Mouse (Mus musculus) activated CD4-positive, CD25-positive, alpha-beta regulatory T cell (primary cell): ENCODE data around the gene Gdi1. TPM values are rescaled to one million over a fixed set of nuclear protein-coding genes. Genes with fewer than 3 reads are reported as not detected.

Experiments used
- polyA plus RNA-seq, 2 experiments: library from polyadenylated mRNA; unstranded; fragments of 100-300 nt; shearing (Covaris generic); gene quantifications; one replicate each; pipeline ENCODE4 v1.2.1; 2017

The Gdi1 gene
- polyA plus RNA-seq: 100 to 1,000 TPM; 223 to 256 TPM

GRCm38 (mm10) chrX:74304867-74305700, at the start of gene Gdi1:
Gdi1 (plus strand) TSS chrX:74304998.

GRCm38 (mm10) chrX:74270062-74270901, 34.5 kb upstream of the Gdi1 start, which contains the start of gene Rpl10:
Rpl10 (plus strand) TSS chrX:74270812.

GRCm38 (mm10) chrX:74281732-74282394, 22.9 kb upstream of the Gdi1 start, which contains the start of the genes Taz and Dnase1l1:
Taz (plus strand) TSS chrX:74281912.
Dnase1l1 (minus strand) TSS chrX:74282337.

GRCm38 (mm10) chrX:74296538-74297448, 8.0 kb upstream of the Gdi1 start, which contains the start of gene Atp6ap1:
Atp6ap1 (plus strand) TSS chrX:74297097.

GRCm38 (mm10) chrX:74312540-74313464, 8.0 kb downstream of the Gdi1 start, which contains the start of gene Fam50a:
Fam50a (plus strand) TSS chrX:74313033.

GRCm38 (mm10) chrX:74328725-74329161, 23.9 kb downstream of the Gdi1 start, which contains the start of gene Plxna3:
Plxna3 (plus strand) TSS chrX:74329066.

GRCm38 (mm10) chrX:74353467-74353770, 48.6 kb downstream of the Gdi1 start, which contains the start of gene Lage3:
Lage3 (minus strand) TSS chrX:74353618.

Other genes starting within 250 kb of the Gdi1 start
- not detected for gene Opn1mw, start 177.5 kb upstream of the Gdi1 start, polyA plus RNA-seq
- gene Mecp2, start 169.6 kb upstream of the Gdi1 start, polyA plus RNA-seq: 10 to 100 TPM; 27.2 to 34.9 TPM
- not detected for gene Tex28, start 137.2 kb upstream of the Gdi1 start, polyA plus RNA-seq
- gene Tktl1, start 127.7 kb upstream of the Gdi1 start, polyA plus RNA-seq: 1 to 10 TPM; 1.6 to 5.7 TPM
- gene Flna, start 55.2 kb upstream of the Gdi1 start, polyA plus RNA-seq: 100 to 1,000 TPM; 127 to 290 TPM
- 10 to 100 TPM; 69.5 to 74.3 TPM for gene Emd, start 50.3 kb upstream of the Gdi1 start, polyA plus RNA-seq
- 10 to 100 TPM; 31.8 to 59.8 TPM for gene Rpl10, start 34.2 kb upstream of the Gdi1 start, polyA plus RNA-seq
- 100 to 1,000 TPM; 107 to 144 TPM for gene Taz, start 23.1 kb upstream of the Gdi1 start, polyA plus RNA-seq
- gene Dnase1l1, start 22.7 kb upstream of the Gdi1 start, polyA plus RNA-seq: 10 to 100 TPM; 17.9 to 18.4 TPM
- gene Atp6ap1, start 7.9 kb upstream of the Gdi1 start, polyA plus RNA-seq: 100 to 1,000 TPM; 143 to 153 TPM
- gene Fam50a, start 8.0 kb downstream of the Gdi1 start, polyA plus RNA-seq: 10 to 100 TPM; 67.2 to 91.4 TPM
- 1 to 10 TPM; 2.0 to 3.2 TPM for gene Plxna3, start 24.1 kb downstream of the Gdi1 start, polyA plus RNA-seq
- gene Lage3, start 48.6 kb downstream of the Gdi1 start, polyA plus RNA-seq: 10 to 100 TPM; 54.4 to 73.1 TPM
- 10 to 100 TPM; 50.8 to 64.5 TPM for gene Ubl4a, start 68.2 kb downstream of the Gdi1 start, polyA plus RNA-seq
- gene Slc10a3, start 68.4 kb downstream of the Gdi1 start, polyA plus RNA-seq: 10 to 100 TPM; 27.8 to 37.9 TPM
- 10 to 100 TPM; 30.1 to 32.3 TPM for gene Fam3a, start 88.3 kb downstream of the Gdi1 start, polyA plus RNA-seq
- gene Ikbkg, start 88.3 kb downstream of the Gdi1 start, polyA plus RNA-seq: 10 to 100 TPM; 28.4 to 37.6 TPM
- gene G6pdx, start 124.2 kb downstream of the Gdi1 start, polyA plus RNA-seq: 10 to 100 TPM; 57.8 to 74.7 TPM
- gene Gm6880, start 176.4 kb downstream of the Gdi1 start, polyA plus RNA-seq: not detected